Mouse (Mus musculus) Patski (cell line): ENCODE data around the gene Hoxc9. TPM values are rescaled to one million over a fixed set of nuclear protein-coding genes. Genes with fewer than 3 reads are reported as not detected.
A peak's percentile ranks its signal among the peaks of the same experiment; 100 is the strongest.

ENCODE experiments used
- ATAC-seq: fragments of 100-300 bp; one replicate; pipeline ENCODE4 v1.8.0; 2021
- CTCF ChIA-PET: fragments of 350-600 bp; sonication (Branson Sonifier 250); formaldehyde crosslinking; loops from one replicate; lab custom pipeline; 2022; ENCODE audit warnings: inconsistent platforms; lab: Charles Lee
- POLR2A ChIA-PET: fragments of 350-600 bp; sonication (Branson Sonifier 250); formaldehyde crosslinking; loops from one replicate; lab custom pipeline; 2022; ENCODE audit warnings: antibody characterized with exemption, inconsistent platforms; lab: Charles Lee
- DNase-seq: peaks from one replicate; pipeline ENCODE4 v3.0.0-alpha.2; 2011; ENCODE audit warnings: low read depth, low spot score
- H3K27me3 ChIP-seq: fragments of 371-371 bp; one replicate; pipeline ENCODE4 v1.5.1; 2021
- CTCF ChIP-seq: fragments of 100-300 bp; IDR thresholded peaks from one replicate; pipeline ENCODE4 v1.5.1; 2021
- in situ Hi-C: fragments of 300-500 bp; cut with MboI; formaldehyde crosslinking; loops from 3 replicates; pipeline ENCODE4 v1.11.1; 2018; ENCODE audit warnings: low pct_unique_long_range_greater_than_20kb, mixed read lengths
- polyA plus RNA-seq: library from polyadenylated mRNA; unstranded; gene quantifications from one replicate; pipeline ENCODE4 v1.2.3, GENCODE M21; 2021

Gene Hoxc9
- polyA plus RNA-seq, 1 experiment from 2014 or later = 5.8 TPM

GRCm38 (mm10) chr15:102983716-102984115 is 7.5 kb downstream of the Hoxc9 start:
- H3K27me3 ChIP-seq = no peaks in the 10 kb centered on the region
- ChIA-PET CTCF (interaction anchor here (1.2 to 8.2 kb wide), 2 partner anchors 181 to 195 kb away, joined by 5 to 63 read pairs; no protein-coding TSS in a partner anchor), POLR2A (no interaction called here)
- ATAC-seq (no peak), DNase-seq (no peak)
- TF ChIP-seq CTCF = no peak
- in situ Hi-C loops = loop anchor here (10.0 kb wide), 1 partner anchor 331 kb away; the partner anchor contains the start of gene Gpr84

DNA sequence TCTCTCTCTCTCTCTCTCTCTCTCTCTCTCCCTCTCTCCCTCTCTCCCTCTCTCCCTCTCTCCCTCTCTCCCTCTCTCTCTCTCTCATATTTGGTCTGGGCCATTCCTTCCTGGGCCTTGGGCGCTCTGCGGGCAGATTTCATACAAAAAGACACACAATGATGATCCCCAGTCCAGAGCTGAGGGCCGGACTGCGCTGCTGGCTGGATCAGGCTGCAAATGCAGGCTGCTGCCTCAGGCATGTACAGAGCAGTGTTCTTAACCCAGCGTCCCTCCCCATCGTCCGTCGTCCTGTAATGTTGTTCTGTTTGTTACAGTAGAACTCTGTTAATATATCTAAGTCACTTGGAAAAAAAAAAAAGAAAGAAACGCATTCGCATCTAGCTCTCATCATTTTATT is 8.3 kb downstream of the Hoxc9 start:
- in situ Hi-C loops = loop anchor here (10.0 kb wide), 1 partner anchor 330 kb away; the partner anchor contains the start of gene Gpr84
- CTCF ChIA-PET = interaction anchor here (1.1 to 8.2 kb wide), 2 partner anchors 18 to 194 kb away, joined by 3 to 63 read pairs; partner anchors contain the start of genes Hoxc10 and Hoxc5
- no peak for TF ChIP-seq CTCF
- H3K27me3 ChIP-seq = no peaks in the 10 kb centered on the region
- no peak for ATAC-seq
- POLR2A ChIA-PET = interaction anchor here (0.6 kb wide), 1 partner anchor 94 kb away, joined by 5 read pairs; no protein-coding TSS in a partner anchor
- DNase-seq = no peak

DNA sequence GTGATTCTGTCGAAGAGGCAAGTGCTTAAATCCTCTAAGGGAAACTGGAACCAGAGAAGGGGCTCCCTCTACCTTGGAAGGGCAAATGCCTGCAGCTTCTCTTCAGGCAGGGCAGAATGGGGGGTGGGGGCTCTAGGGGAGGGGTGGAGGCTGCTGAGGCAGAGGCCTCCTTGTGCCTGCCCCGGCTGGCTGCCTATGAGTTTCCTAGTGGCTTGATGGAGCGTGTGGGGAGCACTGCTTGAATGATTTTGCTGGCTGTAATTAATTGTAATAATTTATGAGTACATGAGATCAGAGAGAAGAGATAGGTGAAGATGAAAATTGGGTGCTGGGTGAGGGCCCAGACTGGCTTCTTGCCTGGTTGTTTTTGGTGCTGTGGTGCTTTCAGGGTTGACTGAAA is 8.7 kb downstream of the Hoxc9 start:
- no peak for TF ChIP-seq CTCF
- in situ Hi-C loops = loop anchor here (5.0 to 10.0 kb wide), 2 partner anchors 187 to 330 kb away; partner anchors contain the start of gene Gpr84
- no peaks in the 10 kb centered on the region for H3K27me3 ChIP-seq

GRCm38 (mm10) chr15:102987124-102987833 is 11.0 kb downstream of the Hoxc9 start:
- CTCF ChIA-PET = interaction anchor here (0.6 to 3.9 kb wide), 17 partner anchors 10 to 605 kb away, joined by 3 to 31 read pairs (median 4); partner anchors contain the start of genes Hoxc10 and Hoxc6
- no peak for DNase-seq
- peak; percentile 61 for ATAC-seq
- H3K27me3 ChIP-seq = peaks cover 4% of the 10 kb centered on the region
- POLR2A ChIA-PET = interaction anchor here (0.6 to 0.8 kb wide), 2 partner anchors 12 to 135 kb away, joined by 3 read pairs; no protein-coding TSS in a partner anchor
- peak; percentile 95 for TF ChIP-seq CTCF
- in situ Hi-C loops = loop anchor here (5.0 to 10.0 kb wide), 2 partner anchors 185 to 328 kb away; partner anchors contain the start of gene Gpr84

More for the DNA sequence above, 8.7 kb downstream of the Hoxc9 start:
- POLR2A ChIA-PET = interaction anchor here (0.6 kb wide), 1 partner anchor 93 kb away, joined by 5 read pairs; no protein-coding TSS in a partner anchor
- ATAC-seq (no peak), DNase-seq (no peak)
- CTCF ChIA-PET = interaction anchor here (1.0 to 8.2 kb wide), 4 partner anchors 18 to 194 kb away, joined by 3 to 63 read pairs (median 18); partner anchors contain the start of genes Hoxc10 and Hoxc5

DNA sequence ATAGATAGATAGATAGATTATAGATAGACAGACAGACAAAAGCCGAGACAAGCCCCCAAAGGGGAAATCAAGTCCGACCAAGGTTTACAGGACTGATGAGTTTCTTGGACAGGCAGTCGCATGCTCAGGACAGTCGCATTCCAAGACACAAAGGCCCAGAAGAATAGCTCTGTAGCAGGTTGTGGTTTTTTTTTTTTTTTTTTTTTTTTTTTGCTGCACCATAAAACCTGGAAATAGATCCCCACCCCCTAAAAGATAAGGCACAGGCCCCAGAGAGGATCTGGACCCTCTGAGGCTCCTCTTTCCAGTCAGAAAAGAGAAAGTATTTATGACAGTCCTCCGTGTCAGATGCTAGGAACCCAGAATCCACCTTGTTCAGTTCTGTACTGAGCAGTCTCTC is 11.8 kb downstream of the Hoxc9 start:
- no peak for TF ChIP-seq CTCF
- in situ Hi-C loops = loop anchor here (5.0 to 10.0 kb wide), 2 partner anchors 184 to 327 kb away; partner anchors contain the start of gene Gpr84
- DNase-seq (no peak), ATAC-seq (no peak)
- peaks cover 4% of the 10 kb centered on the region for H3K27me3 ChIP-seq
- ChIA-PET CTCF (interaction anchor here (0.6 to 3.9 kb wide), 17 partner anchors 9 to 606 kb away, joined by 3 to 31 read pairs (median 4); partner anchors contain the start of genes Hoxc10 and Hoxc6), POLR2A (interaction anchor here (0.6 kb wide), 1 partner anchor 134 kb away, joined by 3 read pairs; no protein-coding TSS in a partner anchor)

DNA sequence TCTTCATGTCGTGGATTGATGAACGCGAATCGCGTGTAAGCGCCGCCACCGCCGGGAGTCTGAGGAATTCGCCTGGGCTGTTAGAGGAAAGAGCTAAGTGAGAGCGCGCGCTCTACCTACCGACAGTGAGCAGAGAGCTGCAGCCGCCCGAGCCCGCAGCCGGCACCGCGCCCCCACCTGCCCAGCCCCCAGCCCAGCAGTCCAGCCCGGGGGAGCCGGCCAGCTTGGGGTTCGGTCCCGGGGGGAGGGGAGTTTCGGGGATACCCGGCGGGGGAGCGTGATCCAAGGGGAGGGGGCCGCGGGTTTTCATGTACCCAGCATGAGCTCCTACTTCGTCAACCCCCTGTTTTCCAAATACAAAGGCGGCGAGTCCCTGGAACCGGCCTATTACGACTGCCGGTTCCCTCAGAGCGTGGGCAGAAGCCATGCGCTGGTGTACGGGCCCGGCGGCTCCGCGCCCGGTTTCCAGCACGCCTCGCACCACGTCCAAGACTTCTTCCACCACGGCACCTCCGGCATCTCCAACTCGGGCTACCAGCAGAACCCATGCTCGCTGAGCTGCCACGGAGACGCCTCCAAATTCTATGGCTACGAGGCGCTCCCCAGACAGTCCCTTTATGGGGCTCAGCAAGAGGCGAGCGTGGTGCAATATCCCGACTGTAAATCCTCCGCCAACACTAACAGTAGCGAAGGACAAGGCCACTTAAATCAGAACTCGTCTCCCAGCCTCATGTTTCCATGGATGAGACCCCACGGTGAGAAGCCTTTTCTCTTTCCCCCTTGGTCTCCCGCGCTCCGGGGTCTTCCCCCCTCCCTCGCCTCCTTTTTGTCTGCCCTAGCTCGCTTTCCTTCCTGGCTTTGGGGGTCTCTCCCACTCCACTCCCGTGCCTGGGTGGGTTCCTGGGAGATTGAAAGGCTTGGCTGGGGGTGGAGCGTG is 14.5 kb downstream of the Hoxc9 start, which contains the start of gene Hoxc8:
Hoxc8 (plus strand) TSS at position 147 of the 937 bp plus-strand sequence.
- POLR2A ChIA-PET = interaction anchor here (0.6 kb wide), 1 partner anchor 24 kb away, joined by 3 read pairs; the partner anchor contains the start of gene Hoxc5
- ATAC-seq (no peak), DNase-seq (no peak)
- in situ Hi-C loops = no loop called here
- H3K27me3 ChIP-seq = peaks cover 4% of the 10 kb centered on the region
- CTCF ChIA-PET = interaction anchor here (1.1 to 1.3 kb wide), 3 partner anchors 175 to 187 kb away, joined by 3 to 5 read pairs (median 5); no protein-coding TSS in a partner anchor
- TF ChIP-seq CTCF = no peak

- peaks cover 4% of the 10 kb centered on the region for H3K27me3 ChIP-seq
- no peak for DNase-seq
- TF ChIP-seq CTCF = no peak
- in situ Hi-C loops = no loop called here
- no peak for ATAC-seq
- CTCF ChIA-PET = interaction anchor here (1.3 kb wide), 1 partner anchor 185 kb away, joined by 5 read pairs; no protein-coding TSS in a partner anchor
- POLR2A ChIA-PET = no interaction called here
These were observed 15.5 kb downstream of the Hoxc9 start for GRCm38 (mm10) chr15:102991782-102992181.

GRCm38 (mm10) chr15:102992206-102992605 is 16.0 kb downstream of the Hoxc9 start:
- no peak for TF ChIP-seq CTCF
- no peak for DNase-seq
- no peak for ATAC-seq
- in situ Hi-C loops = no loop called here
- CTCF ChIA-PET = no interaction called here
- POLR2A ChIA-PET = no interaction called here
- peaks cover 4% of the 10 kb centered on the region for H3K27me3 ChIP-seq

GRCm38 (mm10) chr15:102992863-102993262 is 16.6 kb downstream of the Hoxc9 start:
- DNase-seq (no peak), ATAC-seq (no peak)
- in situ Hi-C loops = no loop called here
- ChIA-PET POLR2A (no interaction called here), CTCF (no interaction called here)
- no peak for TF ChIP-seq CTCF
- peaks cover 4% of the 10 kb centered on the region for H3K27me3 ChIP-seq
